Mouse (Mus musculus) kidney, postnatal 0 days (tissue): Measurements from ENCODE around the gene Aasdhppt. TPM values are rescaled to one million over a fixed set of nuclear protein-coding genes. Genes with fewer than 3 reads are reported as not detected.

Source experiments
- ATAC-seq: fragments of 200-750 bp; cut with Nextera tagmentation; replicated peaks from 2 replicates; pipeline ENCODE4 v1.8.0; 2017; ENCODE audit warnings: low read depth, moderate number of reproducible peaks, moderate TSS enrichment, moderate library complexity; ENCODE audit not compliant: low FRiP score
- DNase-seq: peaks from one replicate; pipeline ENCODE4 v3.0.0-alpha.2; 2016; ENCODE audit warnings: low spot score
- H3K27ac ChIP-seq: fragments of 300-500 bp; sonication (generic); 2 replicates; pipeline ENCODE4 v1.5.1; 2014; ENCODE audit warnings: mild to moderate bottlenecking
- H3K27me3 ChIP-seq: fragments of 300-500 bp; sonication (generic); 2 replicates; pipeline ENCODE4 v1.6.1; 2014; ENCODE audit warnings: low read length, mixed read lengths; ENCODE audit not compliant: insufficient read depth
- H3K36me3 ChIP-seq: fragments of 300-500 bp; sonication (generic); 2 replicates; pipeline ENCODE4 v1.6.1; 2014; ENCODE audit warnings: low read length, mixed read lengths; ENCODE audit not compliant: insufficient read depth
- H3K4me1 ChIP-seq: fragments of 300-500 bp; sonication (generic); replicated peaks from 2 replicates; pipeline ENCODE4 v1.6.1; 2014; ENCODE audit warnings: antibody characterized with exemption, low read length, mixed read lengths; ENCODE audit not compliant: insufficient read depth
- H3K4me2 ChIP-seq: fragments of 300-500 bp; sonication (generic); 2 replicates; pipeline ENCODE4 v1.6.1; 2014; ENCODE audit warnings: mild to moderate bottlenecking, low read length, moderate library complexity, mixed read lengths
- H3K4me3 ChIP-seq: fragments of 300-500 bp; sonication (generic); replicated peaks from 2 replicates; pipeline ENCODE4 v1.5.1; 2014; ENCODE audit warnings: low read depth, low read length
- H3K9ac ChIP-seq: fragments of 300-500 bp; sonication (generic); 2 replicates; pipeline ENCODE4 v1.6.1; 2014; ENCODE audit warnings: low read depth, low read length
- H3K9me3 ChIP-seq: fragments of 300-500 bp; sonication (generic); replicated peaks from 2 replicates; pipeline ENCODE4 v1.6.1; 2016; ENCODE audit warnings: low read length, inconsistent platforms, mixed read lengths
- CTCF ChIP-seq: IDR thresholded peaks from 2 replicates; pipeline ENCODE4 v1.5.1; 2016; ENCODE audit warnings: antibody characterized with exemption, low read depth, mild to moderate bottlenecking, moderate library complexity
- WGBS: fragments of 180-500 bp; shearing (Covaris S2); extraction: QIAGEN DNeasy Blood & Tissue Kit; methylation state at CpG from one replicate; pipeline ENCODE4 v1.1.7; 2014; 5-methylcytosine and 5-hydroxymethylcytosine counted together
- polyA plus RNA-seq: library from polyadenylated mRNA; unstranded; fragments of >200 nt; fragmentation: Nextera tagmentation; extraction: Ambion mirVana; gene quantifications from 2 replicates; pipeline ENCODE4 v1.2.1, GENCODE M21; 2015

Aasdhppt gene
- 40.0 and 43.1 TPM in 2 replicates for polyA plus RNA-seq

DNA sequence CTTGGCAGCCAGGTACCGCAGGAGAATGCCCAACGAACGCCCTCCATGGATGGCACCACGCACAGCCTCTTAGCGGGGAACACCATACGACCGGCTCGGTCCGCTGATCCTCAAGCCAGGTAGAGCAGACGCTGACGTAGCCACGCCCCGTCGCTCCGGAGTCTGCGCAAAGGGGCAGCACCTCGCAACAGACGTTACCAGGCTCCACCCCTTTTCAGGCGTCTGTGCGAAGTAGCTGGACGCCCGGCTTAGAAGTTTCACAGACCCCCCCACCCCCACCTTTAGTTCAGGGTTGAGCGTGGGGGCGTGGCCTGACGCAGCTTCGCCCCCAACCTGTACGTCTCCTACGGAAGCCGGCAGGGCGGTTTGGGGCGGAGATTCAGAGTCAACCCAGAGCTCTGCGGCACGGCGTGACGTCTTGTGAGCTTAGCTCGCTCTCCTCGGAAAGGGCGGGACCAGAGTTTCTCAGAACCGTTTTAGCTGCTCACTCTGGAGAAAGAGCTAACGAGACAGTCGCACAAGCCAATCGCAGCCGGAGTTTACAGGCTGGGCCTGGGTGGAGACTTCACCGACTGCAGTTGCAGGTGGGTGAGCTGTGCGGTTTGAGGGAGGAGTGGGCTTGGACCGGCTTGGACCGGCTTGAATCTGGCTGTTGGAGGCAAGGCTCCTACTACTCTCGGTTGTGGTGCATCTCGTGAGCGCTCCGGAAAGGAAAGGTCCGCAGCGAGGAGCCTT lies at the start of gene Aasdhppt, which contains the start of gene Kbtbd3:
Gene Aasdhppt (minus strand): TSS at position 121 of the 735 bp plus-strand sequence.
Gene Kbtbd3 (plus strand): TSS at position 483 of the 735 bp plus-strand sequence.
- Histone ChIP-seq H3K9ac (peak within 1 kb of the TSS; percentile 82), H3K4me1 (0 out of 2 replicates have a peak, but pooled peaks cover 3% of the 10 kb centered on the region), H3K4me3 (peak within 1 kb of the TSS; percentile 65), H3K27ac (peak within 1 kb of the TSS; percentile 95), H3K4me2 (peak within 1 kb of the TSS; percentile 82), H3K9me3 (no peaks in the 10 kb centered on the region), H3K36me3 (no peaks in the 10 kb centered on the region), H3K27me3 (no peaks in the 10 kb centered on the region)
- 0 out of 2 replicates have a peak, but pooled peaks have one; percentile 1 for TF ChIP-seq CTCF
- WGBS: under 1% methylated on average over 53 of the region's 53 CpGs
- ATAC-seq (peak; percentile 99), DNase-seq (peak; percentile 99)

DNA sequence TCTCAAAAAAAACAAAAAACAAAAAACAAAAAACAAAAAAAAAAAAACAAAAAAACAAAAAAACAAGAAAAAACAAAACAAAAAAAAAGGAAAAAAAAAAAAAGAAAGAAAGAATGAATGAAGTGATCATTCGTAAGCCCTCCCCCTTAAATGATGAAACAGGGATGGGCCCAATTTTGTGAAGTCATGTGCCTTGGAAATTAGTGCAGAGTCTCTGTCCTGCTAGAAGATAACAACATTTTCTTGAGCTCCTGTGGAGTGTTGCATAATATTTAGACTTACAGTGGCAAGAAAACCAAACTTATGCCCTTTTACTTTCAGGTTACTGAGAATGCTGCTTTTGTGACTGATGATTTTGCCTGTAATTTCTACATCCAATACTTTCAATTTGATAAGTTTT lies 43.9 kb upstream of the Aasdhppt start:
- no peak overlapping the region for H3K4me2 ChIP-seq
- H3K27ac ChIP-seq: no peak overlapping the region
- no peaks in the 10 kb centered on the region for H3K4me1 ChIP-seq
- TF ChIP-seq CTCF: no peak
- no peak overlapping the region for H3K4me3 ChIP-seq
- no peaks in the 10 kb centered on the region for H3K36me3 ChIP-seq
- no peak for DNase-seq
- no peaks in the 10 kb centered on the region for H3K27me3 ChIP-seq
- no peak for ATAC-seq
- H3K9me3 ChIP-seq: no peaks in the 10 kb centered on the region
- no peak overlapping the region for H3K9ac ChIP-seq
- WGBS: 89% methylated on average over 1 of the region's 1 CpGs

DNA sequence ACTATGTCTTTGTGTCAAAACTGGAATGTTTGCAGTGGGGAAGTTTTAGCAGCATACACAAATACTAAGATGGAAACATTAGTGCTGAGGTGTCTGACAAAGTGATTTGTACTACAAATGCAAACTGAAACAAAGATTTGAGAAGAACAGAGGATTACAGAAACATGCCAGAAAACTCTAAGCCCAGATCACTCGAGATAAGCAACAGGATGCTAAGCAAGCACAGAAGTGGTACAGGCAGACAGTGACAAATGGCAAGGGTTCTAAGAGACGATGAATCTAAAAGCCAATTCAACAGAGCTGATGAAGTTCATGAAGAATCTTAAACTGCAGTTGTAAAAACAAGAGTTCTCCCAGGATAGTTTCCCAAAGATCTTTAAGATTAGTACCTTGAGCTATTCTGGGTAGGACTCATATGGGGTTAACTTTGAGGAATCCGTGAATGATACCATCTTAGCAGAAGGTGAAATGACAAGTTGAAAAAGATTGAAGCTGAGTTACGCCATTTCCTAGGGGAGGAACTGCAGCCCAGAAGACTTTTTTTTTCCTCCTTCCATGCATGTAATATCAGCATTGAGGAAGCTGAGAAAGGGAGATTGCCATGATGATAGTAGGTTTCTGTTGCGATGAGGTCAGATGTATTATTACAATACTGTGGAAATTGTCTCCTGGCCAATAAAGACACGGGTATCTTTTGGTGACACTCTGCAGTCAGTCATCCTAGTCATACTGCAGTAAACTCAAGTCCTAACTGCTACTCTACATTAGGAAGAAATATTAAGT lies 9.9 kb upstream of the Aasdhppt start:
- Histone ChIP-seq H3K9ac (no peak overlapping the region), H3K9me3 (no peaks in the 10 kb centered on the region), H3K27me3 (no peaks in the 10 kb centered on the region), H3K27ac (no peak overlapping the region), H3K4me2 (no peak overlapping the region), H3K4me1 (no peaks in the 10 kb centered on the region), H3K36me3 (no peaks in the 10 kb centered on the region), H3K4me3 (no peak overlapping the region)
- TF ChIP-seq CTCF: no peak
- 80% methylated on average over 6 of the region's 6 CpGs for WGBS
- ATAC-seq (no peak), DNase-seq (no peak)

GRCm38 (mm10) chr9:4315746-4316145 lies 6.5 kb upstream of the Aasdhppt start:
- no peak overlapping the region for H3K27ac ChIP-seq

DNA sequence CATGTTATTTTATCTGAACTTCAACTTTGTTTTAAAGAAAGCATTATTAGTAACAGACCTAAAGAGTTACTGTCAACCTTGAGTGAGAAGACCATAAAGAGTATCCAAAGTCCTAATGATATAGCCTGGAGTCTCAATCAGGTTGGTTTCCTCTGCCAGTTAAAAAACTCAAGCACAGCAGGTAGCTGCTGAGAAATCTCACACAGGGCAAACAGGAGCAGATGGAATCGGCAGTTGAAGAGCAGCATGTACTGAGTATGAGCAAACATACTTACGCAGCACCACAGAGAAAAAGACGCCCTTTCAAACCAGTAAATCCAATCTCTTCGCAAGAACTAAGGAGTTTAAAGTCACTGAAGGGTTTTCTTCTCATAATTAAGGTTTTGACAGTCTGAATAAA lies 4.7 kb upstream of the Aasdhppt start:
- WGBS: 97% methylated on average over 4 of the region's 4 CpGs
- DNase-seq: no peak
- Histone ChIP-seq H3K9me3 (no peaks in the 10 kb centered on the region), H3K27me3 (no peaks in the 10 kb centered on the region), H3K27ac (no peak overlapping the region), H3K9ac (no peak overlapping the region), H3K4me3 (no peak overlapping the region), H3K4me1 (0 out of 2 replicates have a peak, but pooled peaks cover 3% of the 10 kb centered on the region), H3K4me2 (no peak overlapping the region), H3K36me3 (no peaks in the 10 kb centered on the region)
- TF ChIP-seq CTCF: no peak
- no peak for ATAC-seq

More at GRCm38 (mm10) chr9:4315746-4316145, 6.5 kb upstream of the Aasdhppt start:
- 90% methylated on average over 2 of the region's 2 CpGs for WGBS
- Histone ChIP-seq H3K36me3 (no peaks in the 10 kb centered on the region), H3K4me1 (no peaks in the 10 kb centered on the region), H3K4me3 (no peak overlapping the region), H3K4me2 (no peak overlapping the region), H3K27me3 (no peaks in the 10 kb centered on the region), H3K9me3 (no peaks in the 10 kb centered on the region), H3K9ac (no peak overlapping the region)
- DNase-seq: no peak
- no peak for ATAC-seq
- no peak for TF ChIP-seq CTCF

- H3K27ac ChIP-seq: no peak overlapping the region
- 84% methylated on average over 3 of the region's 3 CpGs for WGBS
- H3K36me3 ChIP-seq: no peaks in the 10 kb centered on the region
- 0 out of 2 replicates have a peak, but pooled peaks cover 3% of the 10 kb centered on the region for H3K4me1 ChIP-seq
- ATAC-seq (no peak), DNase-seq (no peak)
- H3K4me3 ChIP-seq: no peak overlapping the region
- peak; percentile 32; the same call in 1 of the 2 replicates for TF ChIP-seq CTCF
- no peaks in the 10 kb centered on the region for H3K27me3 ChIP-seq
- no peak overlapping the region for H3K4me2 ChIP-seq
- H3K9ac ChIP-seq: no peak overlapping the region
- no peaks in the 10 kb centered on the region for H3K9me3 ChIP-seq
These were observed 1.9 kb upstream of the Aasdhppt start for GRCm38 (mm10) chr9:4311162-4311561.
